Mouse (Mus musculus) midbrain, embryonic 16.5 days (tissue): ENCODE results near the gene Pias3. TPM values are rescaled to one million over a fixed set of nuclear protein-coding genes. Genes with fewer than 3 reads are reported as not detected.

Source experiments
- ATAC-seq: fragments of 200-750 bp; cut with Nextera tagmentation; 2 replicates; pipeline ENCODE4 v1.8.0; 2017; ENCODE audit warnings: moderate TSS enrichment
- H3K27ac ChIP-seq: fragments of 300-500 bp; sonication (generic); 2 replicates; pipeline ENCODE4 v1.5.1; 2014; ENCODE audit warnings: mild to moderate bottlenecking, low read length, mixed read lengths
- H3K27me3 ChIP-seq: fragments of 300-500 bp; sonication (generic); 2 replicates; pipeline ENCODE4 v1.6.1; 2014; ENCODE audit warnings: low read depth, low read length, mixed read lengths; ENCODE audit not compliant: control insufficient read depth, insufficient read depth
- H3K36me3 ChIP-seq: fragments of 300-500 bp; sonication (generic); 2 replicates; pipeline ENCODE4 v1.6.1; 2014; ENCODE audit warnings: mild to moderate bottlenecking, low read length, moderate library complexity, mixed read lengths; ENCODE audit not compliant: control insufficient read depth, insufficient read depth
- H3K4me1 ChIP-seq: fragments of 300-500 bp; sonication (generic); 2 replicates; pipeline ENCODE4 v1.6.1; 2014; ENCODE audit warnings: mild to moderate bottlenecking, low read length, mixed read lengths; ENCODE audit not compliant: control insufficient read depth, insufficient read depth
- H3K4me2 ChIP-seq: fragments of 300-500 bp; sonication (generic); 2 replicates; pipeline ENCODE4 v1.6.1; 2014; ENCODE audit warnings: mild to moderate bottlenecking, low read length, mixed read lengths
- H3K4me3 ChIP-seq: fragments of 300-500 bp; sonication (generic); 2 replicates; pipeline ENCODE4 v1.5.1; 2014; ENCODE audit warnings: low read depth, mild to moderate bottlenecking, low read length, moderate library complexity, mixed read lengths
- H3K9ac ChIP-seq: fragments of 300-500 bp; sonication (generic); 2 replicates; pipeline ENCODE4 v1.6.1; 2014; ENCODE audit warnings: low read depth, low read length, mixed read lengths
- H3K9me3 ChIP-seq: fragments of 300-500 bp; sonication (generic); replicated peaks from 2 replicates; pipeline ENCODE4 v1.6.1; 2014; ENCODE audit warnings: mild to moderate bottlenecking, low read length, mixed read lengths; ENCODE audit not compliant: control insufficient read depth, poor library complexity, severe bottlenecking
- WGBS: fragments of 180-500 bp; shearing (Covaris S2); extraction: QIAGEN DNeasy Blood & Tissue Kit; methylation state at CpG from one replicate; pipeline ENCODE4 v1.1.7; 2014; 5-methylcytosine and 5-hydroxymethylcytosine counted together
- polyA plus RNA-seq: library from polyadenylated mRNA; unstranded; fragments of >200 nt; fragmentation: Nextera tagmentation; extraction: Ambion mirVana; gene quantifications from 2 replicates; pipeline ENCODE4 v1.2.1, GENCODE M21; 2015

Gene Pias3
- polyA plus RNA-seq, 1 experiment from 2014 or later: 41.6 TPM

DNA sequence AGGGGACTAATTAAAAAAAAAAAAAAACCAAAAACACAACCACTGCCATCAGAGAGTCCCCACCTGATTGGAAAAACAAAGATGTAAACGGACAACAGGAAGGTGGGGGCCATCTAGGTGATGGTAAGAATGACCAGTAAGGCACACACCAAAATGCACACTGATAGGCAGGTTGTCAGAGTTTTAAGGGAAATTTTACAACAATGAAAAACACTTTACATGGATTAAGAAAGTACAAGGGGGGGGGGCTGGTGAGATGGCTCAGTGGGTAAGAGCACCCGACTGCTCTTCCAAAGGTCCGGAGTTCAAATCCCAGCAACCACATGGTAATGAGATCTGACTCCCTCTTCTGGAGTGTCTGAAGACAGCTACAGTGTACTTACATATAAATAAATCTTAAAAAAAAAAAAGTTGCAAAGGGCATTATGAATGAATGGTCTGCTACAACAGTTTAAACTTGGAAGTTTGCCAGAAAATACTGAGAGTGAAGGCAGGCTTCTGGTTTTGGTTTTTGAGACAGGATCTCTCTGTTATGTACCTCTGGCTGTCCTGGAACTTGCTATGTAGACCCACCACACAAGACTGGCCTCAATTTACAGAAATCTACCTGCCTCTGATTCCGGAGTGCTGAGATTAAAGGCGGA, 27.6 kb upstream of the Pias3 start:
- WGBS: 95% methylated on average over 5 of the region's 5 CpGs
- H3K27me3 ChIP-seq: peaks cover 12% of the 10 kb centered on the region
- no peak overlapping the region for H3K9ac ChIP-seq
- ATAC-seq: no peak
- no peaks in the 10 kb centered on the region for H3K9me3 ChIP-seq
- H3K27ac ChIP-seq: no peak overlapping the region
- H3K36me3 ChIP-seq: no peaks in the 10 kb centered on the region
- H3K4me3 ChIP-seq: no peak overlapping the region
- peaks cover 7% of the 10 kb centered on the region for H3K4me1 ChIP-seq
- no peak overlapping the region for H3K4me2 ChIP-seq

DNA sequence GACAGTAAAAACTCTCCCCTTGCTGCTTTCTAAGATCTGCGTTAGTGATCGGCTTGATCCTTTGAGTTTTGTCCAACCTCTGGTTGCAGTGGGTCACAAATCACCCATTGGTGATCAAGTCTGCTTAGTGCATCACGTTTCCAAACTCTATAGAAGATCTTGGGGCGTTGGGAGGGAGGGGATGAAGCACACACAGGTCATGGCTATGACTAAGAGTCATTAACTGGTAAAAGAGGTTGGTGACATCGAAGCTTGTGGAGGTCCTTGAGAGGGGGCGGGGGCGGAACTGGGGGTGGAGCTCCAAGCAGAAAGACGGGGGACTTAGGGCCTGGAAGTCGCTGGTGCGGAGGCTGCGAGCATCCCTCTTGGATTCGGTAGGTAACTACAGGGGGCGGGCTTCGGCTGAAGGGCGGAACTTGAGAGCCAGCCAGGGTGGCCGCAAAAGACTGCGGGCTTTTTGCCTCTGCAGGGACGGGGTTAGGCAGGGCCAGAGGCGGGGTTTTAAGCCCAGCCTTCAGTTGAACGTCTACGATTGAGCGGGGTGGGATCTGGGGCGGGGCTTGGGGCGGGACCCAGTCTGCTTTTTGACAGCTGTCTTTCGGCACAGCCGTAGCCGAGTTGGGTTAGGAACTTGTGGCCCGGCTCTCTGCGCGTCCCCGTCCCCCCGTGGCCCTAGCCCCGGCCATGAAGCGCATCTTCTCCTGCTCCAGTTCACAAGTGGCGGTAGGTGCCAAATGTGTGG, 26.3 kb upstream of the Pias3 start, which contains the start of gene Ankrd35:
Ankrd35 (plus strand) TSS at position 405 of the 742 bp plus-strand sequence.
- peak within 1 kb of the TSS; percentile 67 for H3K4me2 ChIP-seq
- H3K9ac ChIP-seq: peak within 1 kb of the TSS; percentile 56
- WGBS: 5% methylated on average over 34 of the region's 35 CpGs
- no peaks in the 10 kb centered on the region for H3K36me3 ChIP-seq
- ATAC-seq: peak; percentile 92
- H3K4me1 ChIP-seq: peaks cover 5% of the 10 kb centered on the region; the same call in 1 of the 2 replicates
- no peaks in the 10 kb centered on the region for H3K9me3 ChIP-seq
- H3K27me3 ChIP-seq: peaks cover 12% of the 10 kb centered on the region
- no peak within 1 kb of the TSS for H3K27ac ChIP-seq
- peak within 1 kb of the TSS; percentile 51 for H3K4me3 ChIP-seq

DNA sequence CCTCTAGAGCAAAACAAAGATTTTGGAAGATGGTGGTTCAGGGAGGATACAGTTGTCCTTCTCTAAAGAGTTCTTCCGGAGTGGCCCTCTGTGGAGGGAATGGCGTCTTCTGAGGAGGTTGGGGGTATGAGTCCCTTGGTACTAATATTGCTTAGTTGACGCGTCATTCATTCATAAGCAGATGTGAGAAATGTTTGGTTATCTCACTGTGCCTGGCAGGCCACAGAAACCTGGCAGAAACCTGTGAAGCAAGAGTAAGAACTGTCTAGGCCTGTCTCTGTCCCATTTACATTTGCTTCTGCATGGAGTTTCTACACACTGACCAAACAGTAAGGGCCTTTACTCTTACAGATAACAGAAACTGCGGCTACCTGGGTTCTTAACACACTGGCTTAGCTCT, 24.7 kb upstream of the Pias3 start:
- no peaks in the 10 kb centered on the region for H3K9me3 ChIP-seq
- 94% methylated on average over 5 of the region's 5 CpGs for WGBS
- H3K27ac ChIP-seq: no peak overlapping the region
- no peak overlapping the region for H3K9ac ChIP-seq
- no peak overlapping the region for H3K4me2 ChIP-seq
- H3K27me3 ChIP-seq: peaks cover 12% of the 10 kb centered on the region
- ATAC-seq: no peak
- no peaks in the 10 kb centered on the region for H3K36me3 ChIP-seq
- H3K4me3 ChIP-seq: no peak overlapping the region
- H3K4me1 ChIP-seq: peaks cover 5% of the 10 kb centered on the region; the same call in 1 of the 2 replicates

DNA sequence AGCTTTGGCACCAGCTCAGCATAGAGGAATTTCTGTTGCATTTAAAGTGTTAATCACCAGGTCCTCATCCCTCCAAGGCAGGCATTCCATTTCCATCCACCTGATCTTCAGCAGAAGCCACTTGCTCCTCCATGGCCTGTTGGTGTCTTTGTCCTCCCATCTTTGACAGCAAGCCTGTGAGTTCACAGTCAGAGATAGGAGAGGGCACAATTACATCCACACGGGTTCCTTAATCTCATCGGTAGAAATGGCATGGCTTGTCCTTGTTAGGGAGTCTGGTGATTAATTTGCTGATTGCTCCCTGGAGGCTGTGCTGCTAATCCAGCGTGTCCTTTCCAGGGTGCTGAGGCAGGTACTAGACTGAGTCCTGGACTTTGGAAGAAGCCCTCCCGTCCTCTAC, 22.7 kb upstream of the Pias3 start:
- Histone ChIP-seq H3K36me3 (no peaks in the 10 kb centered on the region), H3K9me3 (no peaks in the 10 kb centered on the region), H3K4me1 (peaks cover 5% of the 10 kb centered on the region; the same call in 1 of the 2 replicates), H3K27ac (no peak overlapping the region), H3K27me3 (peaks cover 12% of the 10 kb centered on the region), H3K4me2 (no peak overlapping the region), H3K9ac (no peak overlapping the region), H3K4me3 (no peak overlapping the region)
- WGBS: 78% methylated on average over 4 of the region's 4 CpGs
- no peak for ATAC-seq

DNA sequence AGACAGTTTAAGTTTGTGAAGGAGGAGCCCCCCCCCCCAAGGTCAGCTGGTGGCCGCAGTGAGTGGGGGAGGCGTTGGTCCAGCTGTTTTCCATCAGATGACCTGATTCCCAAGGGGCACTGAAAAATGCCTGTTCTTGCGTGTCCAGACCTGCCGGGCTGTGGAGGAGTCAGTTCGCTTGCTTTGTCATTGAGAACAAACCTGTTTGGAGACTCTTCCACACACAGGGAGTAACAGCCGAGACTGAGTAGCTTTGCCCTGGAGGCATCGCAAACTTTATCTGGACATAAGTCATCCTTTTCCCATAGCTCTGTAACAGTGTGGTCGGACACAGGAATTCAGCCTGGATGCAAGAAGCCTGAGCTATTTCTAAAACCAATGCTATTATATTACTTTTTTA, 21.7 kb upstream of the Pias3 start:
- Histone ChIP-seq H3K4me3 (no peak overlapping the region), H3K9me3 (no peaks in the 10 kb centered on the region), H3K9ac (no peak overlapping the region), H3K27ac (no peak overlapping the region), H3K4me2 (no peak overlapping the region), H3K4me1 (peaks cover 5% of the 10 kb centered on the region; the same call in 1 of the 2 replicates), H3K27me3 (peaks cover 12% of the 10 kb centered on the region), H3K36me3 (no peaks in the 10 kb centered on the region)
- ATAC-seq: no peak
- WGBS: 76% methylated on average over 8 of the region's 8 CpGs

DNA sequence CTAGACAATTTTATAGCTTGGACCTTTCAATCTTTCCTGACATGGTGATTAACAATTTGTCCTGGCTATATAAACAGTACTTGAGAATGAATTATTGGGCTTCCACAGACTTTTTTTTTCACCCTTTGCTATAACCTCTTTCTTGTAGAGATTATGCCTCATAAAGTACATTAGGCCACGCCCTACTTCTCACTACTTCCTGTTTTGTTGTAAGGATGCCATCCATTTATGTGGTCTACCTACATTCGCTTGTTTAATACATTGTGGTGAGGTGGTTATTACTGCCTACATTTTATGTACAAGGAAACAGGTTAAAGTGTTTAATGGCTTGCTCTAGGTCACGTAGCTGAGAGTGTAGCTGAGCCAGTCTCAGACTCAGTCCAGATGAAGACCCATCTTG, 21.0 kb upstream of the Pias3 start:
- H3K4me2 ChIP-seq: no peak overlapping the region
- H3K27ac ChIP-seq: no peak overlapping the region
- H3K9ac ChIP-seq: no peak overlapping the region
- peaks cover 12% of the 10 kb centered on the region for H3K27me3 ChIP-seq
- no peaks in the 10 kb centered on the region for H3K36me3 ChIP-seq
- ATAC-seq: no peak
- H3K9me3 ChIP-seq: no peaks in the 10 kb centered on the region
- no peak overlapping the region for H3K4me3 ChIP-seq
- peaks cover 9% of the 10 kb centered on the region; the same call in 1 of the 2 replicates for H3K4me1 ChIP-seq
- WGBS: 80% methylated on average over 3 of the region's 3 CpGs

DNA sequence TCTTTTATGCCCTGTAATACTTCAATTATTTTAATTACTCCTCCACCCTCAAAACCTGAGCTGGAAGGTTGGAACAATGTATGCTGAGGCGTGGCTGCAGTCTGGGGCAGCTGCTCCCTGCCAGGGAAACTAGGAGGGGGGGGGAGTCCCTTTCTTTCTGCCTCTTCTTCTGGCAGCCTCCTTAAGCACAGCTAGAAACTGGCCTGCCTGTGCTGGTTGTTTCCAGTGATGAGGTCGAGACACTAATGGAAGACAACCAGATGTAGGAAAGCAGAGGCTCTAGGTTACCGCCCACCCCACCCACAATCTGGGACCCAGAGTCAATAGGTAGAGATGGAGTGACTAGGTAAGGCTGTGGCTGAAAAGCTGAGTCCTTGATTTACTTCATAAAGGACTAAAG, 20.5 kb upstream of the Pias3 start:
- H3K4me2 ChIP-seq: no peak overlapping the region
- WGBS: 30% methylated on average over 3 of the region's 3 CpGs
- no peak overlapping the region for H3K9ac ChIP-seq
- peaks cover 10% of the 10 kb centered on the region for H3K27me3 ChIP-seq
- H3K36me3 ChIP-seq: no peaks in the 10 kb centered on the region
- H3K9me3 ChIP-seq: no peaks in the 10 kb centered on the region
- H3K4me3 ChIP-seq: no peak overlapping the region
- H3K27ac ChIP-seq: no peak overlapping the region
- peaks cover 6% of the 10 kb centered on the region; the same call in 1 of the 2 replicates for H3K4me1 ChIP-seq
- ATAC-seq: no peak

DNA sequence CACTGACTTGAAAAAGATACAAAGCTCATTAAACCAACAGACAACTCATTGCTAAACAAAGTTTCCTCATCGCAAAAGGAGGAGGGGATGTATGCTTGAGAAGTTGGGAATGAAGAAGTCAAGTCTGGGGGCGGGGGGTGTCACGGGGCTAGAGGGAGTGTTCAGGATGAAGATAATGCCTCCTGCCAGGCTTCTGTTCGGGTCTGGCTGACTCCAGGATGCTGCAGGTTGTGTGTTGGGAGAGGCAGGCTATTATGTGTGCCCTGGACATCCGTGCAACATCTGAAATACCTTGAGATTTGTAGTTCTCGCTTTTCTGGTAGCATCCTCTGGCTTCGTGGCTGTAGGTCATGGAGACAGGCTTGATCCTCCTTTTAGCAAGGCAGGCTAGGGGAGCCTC, 17.7 kb upstream of the Pias3 start:
- no peak for ATAC-seq
- H3K27ac ChIP-seq: no peak overlapping the region
- H3K9ac ChIP-seq: no peak overlapping the region
- no peaks in the 10 kb centered on the region for H3K36me3 ChIP-seq
- no peaks in the 10 kb centered on the region for H3K9me3 ChIP-seq
- 53% methylated on average over 7 of the region's 7 CpGs for WGBS
- 0 out of 2 replicates have a peak, but pooled peaks cover 6% of the 10 kb centered on the region for H3K4me1 ChIP-seq
- no peak overlapping the region for H3K4me3 ChIP-seq
- H3K27me3 ChIP-seq: no peaks in the 10 kb centered on the region
- H3K4me2 ChIP-seq: no peak overlapping the region

DNA sequence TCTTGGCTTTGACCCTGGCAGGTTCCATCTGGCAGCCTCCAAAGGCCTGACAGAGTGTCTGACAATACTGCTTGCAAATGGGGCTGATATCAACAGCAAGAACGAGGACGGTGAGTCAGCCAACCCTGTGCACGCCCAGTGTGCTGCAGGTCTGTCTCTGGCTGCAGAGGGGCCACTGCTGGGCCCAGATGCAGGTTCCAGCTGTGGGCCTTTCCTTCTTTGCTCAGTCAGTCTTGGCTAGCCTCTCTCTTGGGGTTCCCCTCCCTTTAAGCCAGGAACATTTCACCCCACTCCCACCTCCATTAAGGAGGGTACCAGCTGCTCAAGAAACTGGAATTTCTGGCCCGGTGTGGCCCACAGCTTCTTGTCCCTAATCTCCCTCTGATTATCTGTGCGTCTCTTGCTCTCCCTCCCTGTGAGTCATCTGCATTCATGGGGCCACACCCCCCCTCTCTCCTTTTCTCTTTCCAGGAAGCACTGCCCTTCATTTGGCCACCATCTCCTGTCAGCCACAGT, 17.0 kb upstream of the Pias3 start:
- ATAC-seq: no peak
- no peaks in the 10 kb centered on the region for H3K27me3 ChIP-seq
- H3K27ac ChIP-seq: no peak overlapping the region
- 19% methylated on average over 5 of the region's 5 CpGs for WGBS
- no peaks in the 10 kb centered on the region for H3K9me3 ChIP-seq
- H3K4me3 ChIP-seq: no peak overlapping the region
- H3K9ac ChIP-seq: 0 out of 2 replicates have a peak overlapping the region, but pooled peaks have one; percentile 25
- 0 out of 2 replicates have a peak, but pooled peaks cover 6% of the 10 kb centered on the region for H3K4me1 ChIP-seq
- H3K4me2 ChIP-seq: no peak overlapping the region
- no peaks in the 10 kb centered on the region for H3K36me3 ChIP-seq
